Mouse (Mus musculus) myocyte (in vitro differentiated cells): ENCODE data around the gene Gm10409.
"Not testable (repeated sequence)": the region's sequence is repeated elsewhere in the genome, so short reads cannot be mapped to it uniquely, and the experiment has no call there.

Experiments
- CEBPB ChIP-seq: IDR thresholded peaks from 2 replicates; pipeline ENCODE4 v1.6.1; 2011; ENCODE audit warnings: mild to moderate bottlenecking, moderate library complexity; ENCODE audit not compliant: poor library complexity, insufficient read depth, severe bottlenecking
- E2F4 ChIP-seq: IDR thresholded peaks from one replicate; pipeline ENCODE4 v1.6.1; 2011; ENCODE audit warnings: mild to moderate bottlenecking, control low read depth, moderate library complexity; ENCODE audit not compliant: insufficient read depth
- MAX ChIP-seq: IDR thresholded peaks from one replicate; pipeline ENCODE4 v1.6.1; 2011; ENCODE audit warnings: low read depth, mild to moderate bottlenecking, control low read depth
- MYOD1 ChIP-seq, 3 experiments: IDR thresholded peaks; one replicate each; pipeline ENCODE4 v1.6.1; 2011; ENCODE audit warnings: control low read depth in 2 of 3, low read depth in 2 of 3, mild to moderate bottlenecking in 2 of 3, moderate library complexity in 1 of 3; ENCODE audit not compliant: insufficient read length in 2 of 3, control insufficient read depth in 1 of 3
- MYOG ChIP-seq, 3 experiments: IDR thresholded peaks; one replicate each; pipeline ENCODE4 v1.6.1; 2011; ENCODE audit warnings: control low read depth in 2 of 3, low read depth in 2 of 3, mild to moderate bottlenecking in 2 of 3; ENCODE audit not compliant: insufficient read length in 2 of 3, control insufficient read depth in 1 of 3, insufficient read depth in 1 of 3
- POLR2A ChIP-seq: IDR thresholded peaks from one replicate; pipeline ENCODE4 v1.6.1; 2011; ENCODE audit warnings: low read depth, mild to moderate bottlenecking, control low read depth, moderate library complexity; ENCODE audit not compliant: insufficient read length
- POLR2AphosphoS2 ChIP-seq: IDR thresholded peaks from one replicate; pipeline ENCODE4 v1.6.1; 2011; ENCODE audit warnings: low read depth, control low read depth; ENCODE audit not compliant: insufficient read length
- REST ChIP-seq: IDR thresholded peaks from one replicate; pipeline ENCODE4 v1.6.1; 2011; ENCODE audit warnings: mild to moderate bottlenecking, control low read depth, moderate library complexity; ENCODE audit not compliant: insufficient read depth, insufficient read length
- TCF12 ChIP-seq: IDR thresholded peaks from one replicate; pipeline ENCODE4 v1.6.1; 2011; ENCODE audit warnings: mild to moderate bottlenecking, control low read depth; ENCODE audit not compliant: poor library complexity, insufficient read depth, severe bottlenecking
- TCF3 ChIP-seq: IDR thresholded peaks from one replicate; pipeline ENCODE4 v1.6.1; 2011; ENCODE audit warnings: low read depth, control low read depth; ENCODE audit not compliant: insufficient read length
- USF1 ChIP-seq: IDR thresholded peaks from one replicate; pipeline ENCODE4 v1.6.1; 2011; ENCODE audit warnings: low read depth, mild to moderate bottlenecking, control low read depth, moderate library complexity

DNA sequence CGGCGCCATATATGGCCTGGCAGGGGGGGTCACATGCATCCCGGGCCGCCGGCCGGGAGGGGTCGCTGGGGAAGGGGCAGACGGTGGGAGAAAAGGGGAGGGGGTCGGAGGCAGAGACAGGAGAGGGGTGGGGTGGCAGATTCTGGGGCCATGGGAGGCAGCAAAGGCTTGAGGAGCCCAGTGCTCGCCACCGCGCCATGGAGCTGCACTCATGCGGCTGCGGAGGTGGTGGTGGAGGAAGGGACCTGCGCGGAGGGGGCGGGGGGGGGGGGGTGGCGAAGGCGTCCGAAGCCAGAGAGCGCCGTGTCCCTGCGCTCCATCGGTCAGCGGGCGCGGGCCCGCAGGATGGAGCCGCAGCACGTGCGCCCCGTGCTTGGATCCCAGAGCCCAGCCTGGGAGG is at the start of gene Gm10409:
- not testable (repeated sequence) for TF ChIP-seq USF1; POLR2AphosphoS2; POLR2A; TCF12; MYOG (IDR thresholded peaks at IDR 0.05; ENCODE audit: control insufficient read depth in 1 of 3, insufficient read depth in 1 of 3, insufficient read length in 2 of 3, low read depth in 2 of 3); REST; MYOD1 (IDR thresholded peaks at IDR 0.05; ENCODE audit: control insufficient read depth in 1 of 3, insufficient read length in 2 of 3, low read depth in 2 of 3); E2F4; CEBPB; TCF3; MAX
